9 mouse cellular contexts compared by ENCODE assay signal in the genomic region with DNA sequence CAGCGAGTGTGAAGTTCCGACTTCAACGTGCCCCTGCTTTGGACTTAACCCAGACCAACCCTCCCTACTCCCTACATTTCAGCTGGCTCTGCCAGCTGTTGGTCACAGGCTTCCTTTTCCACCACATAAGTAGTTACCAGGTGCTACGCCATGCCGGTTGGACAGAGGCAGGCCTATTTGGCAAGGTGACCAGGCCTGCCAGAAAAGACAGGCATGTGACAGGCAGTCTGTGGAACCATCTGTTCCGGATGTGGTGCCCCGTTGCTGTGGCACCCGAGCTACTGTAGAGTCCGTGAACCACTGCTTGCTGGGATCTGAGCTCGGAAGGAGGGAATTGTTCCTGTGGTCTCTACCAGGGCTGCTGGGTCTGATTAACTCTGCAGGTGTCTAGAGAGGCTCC. TPM values are rescaled to one million over a fixed set of nuclear protein-coding genes. Genes with fewer than 3 reads are reported as not detected.
DNase-seq lines count a peak whose midpoint lies in the region; ATAC-seq and TF ChIP-seq lines count a peak whose summit lies in the region.
"Had no signal": no experiment of that assay in that cellular context is flagged by ENCODE, and none has a peak within 500 bp of the region (broad histone marks: within the 10 kb centered on the region; RNA-seq: fewer than 3 reads in every experiment).

No protein-coding gene starts in this region.

- H3K79me2 ChIP-seq in myocyte (ENCODE audit: control insufficient read depth, insufficient read depth) = no peaks in the 10 kb centered on the region

- no peak for TF ChIP-seq POLR2A in myocyte (IDR thresholded peaks at IDR 0.05; ENCODE audit: insufficient read length, low read depth)

- no peaks in the 10 kb centered on the region for H3K27me3 ChIP-seq in myocyte (ENCODE audit: control insufficient read depth, insufficient read depth, insufficient read length)

- peak; percentile 34 for DNase-seq in heart, adult 8-10 months (ENCODE audit: low spot score)
- no peak for DNase-seq in heart, postnatal 25 days (ENCODE audit: low spot score)
- peak; percentile 33 to 54 for DNase-seq in heart, postnatal 14 days
- no peak for DNase-seq in left cerebral cortex, adult 8-10 months (ENCODE audit: low spot score in 2 of 2)
- no peak for DNase-seq in ovary, postnatal 10 days (ENCODE audit: low spot score)
- no peak for DNase-seq in left cerebral cortex, adult 2 months (ENCODE audit: extremely low spot score in 1 of 2, low spot score in 2 of 2)
- DNase-seq: gastrocnemius, postnatal 36 days had no signal

- TF ChIP-seq CTCF in left cerebral cortex, adult 2 months (IDR thresholded peaks at IDR 0.05) = no peak

- no peak overlapping the region for H3K4me3 ChIP-seq in myocyte
- H3K4me3 ChIP-seq in left cerebral cortex, adult 2 months = no peak overlapping the region

- intact Hi-C loops in heart, postnatal 25 days (cut with DNase I) = no loop called here
- intact Hi-C loops in heart, postnatal 14 days (cut with DNase I) = no loop called here
- intact Hi-C loops in left cerebral cortex, adult 2 months (cut with DNase I) = loop anchor here (10.0 kb wide), 1 partner anchor 1377 kb away; no protein-coding TSS in a partner anchor

- H3K27ac ChIP-seq in left cerebral cortex, adult 2 months = no peak overlapping the region

- no peak overlapping the region for H3ac ChIP-seq in myocyte (ENCODE audit: control insufficient read depth, insufficient read length)

- no peaks in the 10 kb centered on the region for H3K36me3 ChIP-seq in myocyte (ENCODE audit: control insufficient read depth, insufficient read depth)

- peak; percentile 70 for ATAC-seq in CD4-positive, CD25-positive, alpha-beta regulatory T cell, adult 4 months

- H3K4me2 ChIP-seq in myocyte (ENCODE audit: low read depth) = peak overlapping the region; percentile 80

TF ChIP-seq in myocyte, 11 proteins besides CTCF, POLR2A, EP300 and RAD21:
- TF ChIP-seq TCF3 (IDR thresholded peaks at IDR 0.05; ENCODE audit: insufficient read length, low read depth) = peak; percentile 86
- no peak for TF ChIP-seq MAX (IDR thresholded peaks at IDR 0.05; ENCODE audit: low read depth)
- peak; percentile 6 to 95 (median 87) for TF ChIP-seq MYOD1 (IDR thresholded peaks at IDR 0.05; ENCODE audit: control insufficient read depth in 1 of 3, insufficient read length in 2 of 3, low read depth in 2 of 3)
- no peak for TF ChIP-seq SRF (IDR thresholded peaks at IDR 0.05; ENCODE audit: control insufficient read depth, insufficient read length, low read depth)
- no peak for TF ChIP-seq REST (IDR thresholded peaks at IDR 0.05; ENCODE audit: insufficient read depth, insufficient read length)
- no peak for TF ChIP-seq E2F4 (IDR thresholded peaks at IDR 0.05; ENCODE audit: insufficient read depth)
- no peak for TF ChIP-seq CEBPB (IDR thresholded peaks at IDR 0.05; ENCODE audit: insufficient read depth, poor library complexity, severe bottlenecking)
- TF ChIP-seq POLR2AphosphoS2 (IDR thresholded peaks at IDR 0.05; ENCODE audit: insufficient read length, low read depth) = peak; percentile 34
- peak; percentile 67 to 96 (median 84) for TF ChIP-seq MYOG (IDR thresholded peaks at IDR 0.05; ENCODE audit: control insufficient read depth in 1 of 3, insufficient read depth in 1 of 3, insufficient read length in 2 of 3, low read depth in 2 of 3)
- peak; percentile 93 for TF ChIP-seq TCF12 (IDR thresholded peaks at IDR 0.05; ENCODE audit: insufficient read depth, poor library complexity, severe bottlenecking)
- peak; percentile 15 for TF ChIP-seq USF1 (IDR thresholded peaks at IDR 0.05; ENCODE audit: low read depth)
TF ChIP-seq in myocyte: peak in this region for 6.

RNA-seq across cellular contexts. Expression of a gene that starts 22.1 kb away (rescaled TPM):
- 1 to 10 TPM; 2.3 to 3.5 (median 2.5) TPM for total RNA-seq in heart, adult 8-10 months (2022)
- 1 to 10 TPM; 1.9 to 2.0 TPM for total RNA-seq in heart, postnatal 25 days (2021)
- polyA plus RNA-seq in CD4-positive, CD25-positive, alpha-beta regulatory T cell, adult 4 months (2017; shearing (Covaris generic)) = under 1 TPM in 1 of 2 experiments, not detected in 1; 0.95 TPM
- total RNA-seq in heart, postnatal 14 days (2021) = 1 to 10 TPM; 1.6 to 1.7 TPM
- 5.7 TPM for polyA plus RNA-seq in myocyte (2012; fragmentation: generic; extraction: Trizol)
- 1 to 10 TPM; 1.5 to 2.6 (median 2.2) TPM for total RNA-seq in left cerebral cortex, adult 8-10 months (2022)
- 1 to 10 TPM; 1.4 to 2.2 TPM for total RNA-seq in left cerebral cortex, adult 2 months (2021)

RNA-seq across cellular contexts. Expression of a gene that starts 31.7 kb away (rescaled TPM):
- under 1 TPM in 3 of 4 experiments, not detected in 1; 0.08 to 0.23 (median 0.22) TPM for total RNA-seq in heart, adult 8-10 months (2022)
- under 1 TPM in 1 of 2 experiments, not detected in 1; 0.25 TPM for total RNA-seq in heart, postnatal 25 days (2021)
- polyA plus RNA-seq in CD4-positive, CD25-positive, alpha-beta regulatory T cell, adult 4 months (2017; shearing (Covaris generic)) = under 1 TPM; 0.10 to 0.75 TPM
- total RNA-seq in heart, postnatal 14 days (2021) = under 1 TPM in 1 of 2 experiments, not detected in 1; 0.81 TPM
- polyA plus RNA-seq in myocyte (2012; fragmentation: generic; extraction: Trizol) = 0.02 TPM
- 1 to 10 TPM in 2 of 4 experiments, under 1 TPM in 2; 0.46 to 1.2 (median 0.99) TPM for total RNA-seq in left cerebral cortex, adult 8-10 months (2022)
- total RNA-seq in left cerebral cortex, adult 2 months (2021) = under 1 TPM; 0.30 to 0.66 TPM
- total RNA-seq: gastrocnemius, postnatal 36 days had no signal

RNA-seq across cellular contexts. Expression of a gene that starts 31.7 kb away (rescaled TPM):
- total RNA-seq in heart, adult 8-10 months (2022) = 10 to 100 TPM in 2 of 4 experiments, 1 to 10 TPM in 2; 8.1 to 15.4 (median 11.5) TPM
- 1 to 10 TPM; 9.0 to 9.9 TPM for total RNA-seq in heart, postnatal 25 days (2021)
- polyA plus RNA-seq in CD4-positive, CD25-positive, alpha-beta regulatory T cell, adult 4 months (2017; shearing (Covaris generic)) = 10 to 100 TPM; 10.5 to 12.7 TPM
- total RNA-seq in heart, postnatal 14 days (2021) = 1 to 10 TPM; 8.0 to 8.1 TPM
- polyA plus RNA-seq in myocyte (2012; fragmentation: generic; extraction: Trizol) = 54.1 TPM
- 1 to 10 TPM in 2 of 4 experiments, under 1 TPM in 2; 0.74 to 1.7 (median 1.2) TPM for total RNA-seq in left cerebral cortex, adult 8-10 months (2022)
- total RNA-seq in left cerebral cortex, adult 2 months (2021) = 1 to 10 TPM in 1 of 2 experiments, under 1 TPM in 1; 0.95 to 1.5 TPM

RNA-seq across cellular contexts. Expression of a gene that starts 32.6 kb away (rescaled TPM):
- total RNA-seq in heart, adult 8-10 months (2022) = 100 to 1,000 TPM; 186 to 266 (median 222) TPM
- total RNA-seq in heart, postnatal 25 days (2021) = 100 to 1,000 TPM; 165 to 166 TPM
- 10 to 100 TPM; 32.4 to 36.4 TPM for polyA plus RNA-seq in CD4-positive, CD25-positive, alpha-beta regulatory T cell, adult 4 months (2017; shearing (Covaris generic))
- 100 to 1,000 TPM; 133 to 134 TPM for total RNA-seq in heart, postnatal 14 days (2021)
- 232 TPM for polyA plus RNA-seq in myocyte (2012; fragmentation: generic; extraction: Trizol)
- 10 to 100 TPM; 47.5 to 55.8 (median 51.4) TPM for total RNA-seq in left cerebral cortex, adult 8-10 months (2022)
- total RNA-seq in left cerebral cortex, adult 2 months (2021) = 10 to 100 TPM; 44.1 to 45.2 TPM

RNA-seq across cellular contexts. Expression of a gene that starts 50.1 kb away (rescaled TPM):
- total RNA-seq in heart, adult 8-10 months (2022) = 1 to 10 TPM; 1.2 to 2.9 (median 1.9) TPM
- 1 to 10 TPM; 2.6 to 3.3 TPM for total RNA-seq in heart, postnatal 25 days (2021)
- polyA plus RNA-seq in CD4-positive, CD25-positive, alpha-beta regulatory T cell, adult 4 months (2017; shearing (Covaris generic)) = not detected
- 1 to 10 TPM; 1.3 to 2.1 TPM for total RNA-seq in heart, postnatal 14 days (2021)
- not detected for polyA plus RNA-seq in myocyte (2012; fragmentation: generic; extraction: Trizol)
- under 1 TPM; 0.15 to 0.39 (median 0.36) TPM for total RNA-seq in left cerebral cortex, adult 8-10 months (2022)
- total RNA-seq in left cerebral cortex, adult 2 months (2021) = under 1 TPM; 0.27 to 0.30 TPM
- total RNA-seq: gastrocnemius, postnatal 36 days had no signal

Comparison
In these comparisons a context has a peak if more than half of its experiments do, and no peak if none do; other contexts are left out.
1. DNase-seq: peak in heart, adult 8-10 months (single experiment) and heart, postnatal 14 days (2 of 2); none in heart, postnatal 25 days (single experiment), left cerebral cortex, adult 8-10 months (0 of 2), ovary, postnatal 10 days (single experiment) and left cerebral cortex, adult 2 months (0 of 2).